Mouse (Mus musculus) forebrain, embryonic 11.5 days (tissue): ENCODE measurements at regions not wholly inside any gene's neighbourhood (a gene's known extent, or its start where the extent isn't known, plus 50 kb on each side); places are given as distances from the start of the nearest gene placed in this dataset.

Source experiments
- ATAC-seq: fragments of 200-750 bp; cut with Nextera tagmentation; replicated peaks from 2 replicates; pipeline ENCODE4 v1.8.0; 2017; ENCODE audit warnings: moderate TSS enrichment; ENCODE audit not compliant: low FRiP score
- DNase-seq: peaks from one replicate; pipeline ENCODE4 v3.0.0-alpha.2; 2017; ENCODE audit warnings: low spot score
- H3K27ac ChIP-seq: fragments of 300-500 bp; sonication (generic); 2 replicates; pipeline ENCODE4 v1.5.1; 2014; ENCODE audit warnings: low read depth, low read length
- H3K27me3 ChIP-seq: fragments of 300-500 bp; sonication (generic); 2 replicates; pipeline ENCODE4 v1.6.1; 2014; ENCODE audit warnings: mild to moderate bottlenecking, low read length, mixed read lengths; ENCODE audit not compliant: control insufficient read depth, insufficient read depth
- H3K36me3 ChIP-seq: fragments of 300-500 bp; sonication (generic); 2 replicates; pipeline ENCODE4 v1.6.1; 2014; ENCODE audit warnings: mild to moderate bottlenecking, low read length, moderate library complexity, mixed read lengths; ENCODE audit not compliant: control insufficient read depth, insufficient read depth
- H3K4me1 ChIP-seq: fragments of 300-500 bp; sonication (generic); replicated peaks from 2 replicates; pipeline ENCODE4 v1.6.1; 2014; ENCODE audit warnings: low read length, mixed read lengths; ENCODE audit not compliant: control insufficient read depth, insufficient read depth
- H3K4me2 ChIP-seq: fragments of 300-500 bp; sonication (generic); 2 replicates; pipeline ENCODE4 v1.6.1; 2014; ENCODE audit warnings: low read depth, mild to moderate bottlenecking, low read length, moderate library complexity, mixed read lengths; ENCODE audit not compliant: severe bottlenecking
- H3K4me3 ChIP-seq: fragments of 300-500 bp; sonication (generic); 2 replicates; pipeline ENCODE4 v1.5.1; 2014; ENCODE audit warnings: low read depth, low read length
- H3K9ac ChIP-seq: fragments of 300-500 bp; sonication (generic); 2 replicates; pipeline ENCODE4 v1.6.1; 2014; ENCODE audit warnings: low read length
- H3K9me3 ChIP-seq: fragments of 300-500 bp; sonication (generic); 2 replicates; pipeline ENCODE4 v1.6.1; 2016; ENCODE audit warnings: low read length, mixed read lengths; ENCODE audit not compliant: control insufficient read depth
- WGBS: fragments of 180-500 bp; shearing (Covaris S2); extraction: QIAGEN DNeasy Blood & Tissue Kit; methylation state at CpG from one replicate; pipeline ENCODE4 v1.1.7; 2014; 5-methylcytosine and 5-hydroxymethylcytosine counted together

GRCm38 (mm10) chr5:53357086-53357608 is 90.3 kb downstream of the Smim20 start:
- H3K36me3 ChIP-seq, result no peaks in the 10 kb centered on the region
- H3K27ac ChIP-seq, result no peak overlapping the region
- DNase-seq (no peak), ATAC-seq (no peak)
- no peak overlapping the region for H3K4me3 ChIP-seq
- no peak overlapping the region for H3K9ac ChIP-seq
- no peaks in the 10 kb centered on the region for H3K9me3 ChIP-seq
- 65% methylated on average over 7 of the region's 7 CpGs for WGBS
- no peaks in the 10 kb centered on the region for H3K27me3 ChIP-seq
- no peaks in the 10 kb centered on the region for H3K4me1 ChIP-seq
- H3K4me2 ChIP-seq, result no peak overlapping the region

GRCm38 (mm10) chr5:53358181-53358580 is 91.3 kb downstream of the Smim20 start:
- H3K4me3 ChIP-seq, result no peak overlapping the region
- 59% methylated on average over 4 of the region's 4 CpGs for WGBS
- no peak overlapping the region for H3K27ac ChIP-seq
- H3K4me1 ChIP-seq, result no peaks in the 10 kb centered on the region
- no peaks in the 10 kb centered on the region for H3K9me3 ChIP-seq
- no peak overlapping the region for H3K4me2 ChIP-seq
- no peak overlapping the region for H3K9ac ChIP-seq
- no peaks in the 10 kb centered on the region for H3K36me3 ChIP-seq
- H3K27me3 ChIP-seq, result no peaks in the 10 kb centered on the region
- DNase-seq (no peak), ATAC-seq (no peak)

GRCm38 (mm10) chr5:53359887-53360286 is 93.0 kb downstream of the Smim20 start:
- 88% methylated on average over 12 of the region's 12 CpGs for WGBS
- no peak overlapping the region for H3K27ac ChIP-seq
- ATAC-seq, result no peak
- no peak for DNase-seq
- no peak overlapping the region for H3K4me3 ChIP-seq
- H3K9me3 ChIP-seq, result no peaks in the 10 kb centered on the region
- H3K9ac ChIP-seq, result no peak overlapping the region
- H3K4me2 ChIP-seq, result no peak overlapping the region
- H3K27me3 ChIP-seq, result no peaks in the 10 kb centered on the region
- no peaks in the 10 kb centered on the region for H3K4me1 ChIP-seq
- no peaks in the 10 kb centered on the region for H3K36me3 ChIP-seq

DNA sequence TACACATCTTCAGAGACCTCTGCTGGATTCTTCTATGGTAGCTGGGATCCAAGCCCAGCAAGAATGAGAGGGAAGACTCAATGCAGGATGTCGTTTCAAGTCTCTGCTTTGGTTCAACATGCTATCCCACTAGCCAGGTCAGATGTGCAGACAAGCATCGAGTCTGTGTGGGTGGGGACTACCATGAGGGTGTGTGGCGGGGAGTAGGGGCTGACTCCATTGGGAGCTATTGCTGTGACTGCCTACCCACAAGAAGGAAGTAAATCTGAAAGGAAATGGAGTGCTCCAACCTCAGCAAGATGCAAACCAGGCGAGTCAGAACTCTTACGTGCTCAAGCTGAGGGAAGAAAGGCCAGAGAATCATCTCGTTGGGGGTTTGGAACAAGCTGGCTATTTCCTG is 94.4 kb downstream of the Smim20 start:
- no peaks in the 10 kb centered on the region for H3K36me3 ChIP-seq
- H3K9ac ChIP-seq, result no peak overlapping the region
- H3K9me3 ChIP-seq, result no peaks in the 10 kb centered on the region
- ATAC-seq (no peak), DNase-seq (no peak)
- no peak overlapping the region for H3K27ac ChIP-seq
- no peak overlapping the region for H3K4me3 ChIP-seq
- no peaks in the 10 kb centered on the region for H3K4me1 ChIP-seq
- WGBS, result 89% methylated on average over 6 of the region's 6 CpGs
- H3K4me2 ChIP-seq, result no peak overlapping the region
- no peaks in the 10 kb centered on the region for H3K27me3 ChIP-seq

DNA sequence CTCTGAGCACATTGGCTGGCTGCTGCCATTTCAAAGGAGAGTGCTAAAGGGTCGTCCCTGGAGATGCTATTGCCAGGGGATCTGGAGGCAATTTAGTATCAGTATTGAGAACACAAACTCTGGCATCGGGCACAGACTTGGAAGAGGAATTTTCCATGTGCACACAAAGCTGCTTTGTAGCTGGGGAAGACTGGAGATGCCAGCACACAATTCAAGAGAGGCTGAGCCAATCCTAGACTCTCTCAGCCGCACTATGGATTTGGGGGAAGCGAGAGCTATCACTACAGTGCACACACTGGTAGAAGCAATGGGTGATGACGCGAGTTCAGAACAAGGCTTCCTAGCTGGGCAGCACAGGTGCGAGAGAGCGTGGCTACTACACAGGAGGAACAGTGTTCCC is 97.0 kb downstream of the Smim20 start:
- Histone ChIP-seq H3K4me1 (no peaks in the 10 kb centered on the region; the same call in 1 of the 2 replicates), H3K27ac (no peak overlapping the region), H3K4me3 (no peak overlapping the region), H3K27me3 (no peaks in the 10 kb centered on the region), H3K36me3 (no peaks in the 10 kb centered on the region), H3K9ac (no peak overlapping the region), H3K9me3 (no peaks in the 10 kb centered on the region), H3K4me2 (no peak overlapping the region)
- DNase-seq, result no peak
- no peak for ATAC-seq
- 81% methylated on average over 8 of the region's 8 CpGs for WGBS

GRCm38 (mm10) chr5:53366882-53367561 is 98.9 kb upstream of the Rbpj start:
- DNase-seq, result no peak
- no peak overlapping the region for H3K4me3 ChIP-seq
- no peak for ATAC-seq
- H3K4me2 ChIP-seq, result no peak overlapping the region
- H3K9me3 ChIP-seq, result no peaks in the 10 kb centered on the region
- H3K9ac ChIP-seq, result no peak overlapping the region
- 83% methylated on average over 6 of the region's 6 CpGs for WGBS
- H3K27ac ChIP-seq, result no peak overlapping the region
- H3K36me3 ChIP-seq, result no peaks in the 10 kb centered on the region
- no peaks in the 10 kb centered on the region; the same call in 1 of the 2 replicates for H3K4me1 ChIP-seq
- H3K27me3 ChIP-seq, result no peaks in the 10 kb centered on the region

DNA sequence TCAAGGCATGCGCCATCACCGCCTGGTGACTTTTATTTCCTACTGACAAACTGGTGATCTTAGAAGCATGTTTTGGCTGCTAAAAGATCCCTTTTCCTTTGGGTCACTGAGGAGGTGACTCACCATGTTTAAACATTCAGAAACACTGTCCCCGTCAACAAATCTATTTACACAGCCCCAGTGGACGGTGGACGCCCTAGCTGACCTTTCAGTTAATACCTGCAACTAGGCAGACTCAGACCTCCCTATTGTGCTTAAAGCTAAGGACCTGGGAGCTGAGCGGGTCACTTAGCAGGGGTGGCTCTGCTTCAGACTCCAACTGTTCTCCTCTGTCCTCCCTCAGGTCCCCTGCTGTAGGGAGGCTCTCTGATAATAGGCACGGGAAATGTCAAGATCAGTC is 95.7 kb upstream of the Rbpj start:
- Histone ChIP-seq H3K36me3 (no peaks in the 10 kb centered on the region), H3K9ac (no peak overlapping the region), H3K27me3 (no peaks in the 10 kb centered on the region), H3K4me2 (no peak overlapping the region), H3K4me3 (no peak overlapping the region), H3K4me1 (no peaks in the 10 kb centered on the region; the same call in 1 of the 2 replicates), H3K9me3 (no peaks in the 10 kb centered on the region), H3K27ac (no peak overlapping the region)
- ATAC-seq, result no peak
- WGBS, result 85% methylated on average over 7 of the region's 7 CpGs
- DNase-seq, result no peak

DNA sequence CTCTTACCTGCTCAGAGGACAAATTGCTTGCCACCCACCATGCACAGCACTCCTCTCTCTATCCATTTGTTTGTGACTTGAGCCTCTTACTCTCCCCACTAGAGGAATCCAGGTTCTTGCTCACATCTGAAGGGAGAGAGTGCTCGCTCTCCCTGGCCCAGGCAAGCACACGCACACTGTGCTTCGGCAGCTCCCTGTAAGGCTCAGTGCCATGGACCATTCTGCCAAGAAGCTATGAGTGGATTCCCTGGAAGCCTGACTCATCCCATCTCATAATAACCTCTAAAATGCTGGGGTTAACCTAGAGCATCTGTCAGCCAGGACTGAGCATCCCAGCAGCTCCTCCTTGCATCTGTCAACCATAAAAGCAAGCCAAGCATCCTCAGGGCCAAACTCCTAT is 94.3 kb upstream of the Rbpj start:
- ATAC-seq, result no peak
- Histone ChIP-seq H3K36me3 (no peaks in the 10 kb centered on the region), H3K9ac (no peak overlapping the region), H3K9me3 (no peaks in the 10 kb centered on the region), H3K27me3 (no peaks in the 10 kb centered on the region), H3K4me1 (no peaks in the 10 kb centered on the region; the same call in 1 of the 2 replicates), H3K27ac (no peak overlapping the region), H3K4me2 (no peak overlapping the region), H3K4me3 (no peak overlapping the region)
- no peak for DNase-seq
- WGBS, result 93% methylated on average over 3 of the region's 3 CpGs

DNA sequence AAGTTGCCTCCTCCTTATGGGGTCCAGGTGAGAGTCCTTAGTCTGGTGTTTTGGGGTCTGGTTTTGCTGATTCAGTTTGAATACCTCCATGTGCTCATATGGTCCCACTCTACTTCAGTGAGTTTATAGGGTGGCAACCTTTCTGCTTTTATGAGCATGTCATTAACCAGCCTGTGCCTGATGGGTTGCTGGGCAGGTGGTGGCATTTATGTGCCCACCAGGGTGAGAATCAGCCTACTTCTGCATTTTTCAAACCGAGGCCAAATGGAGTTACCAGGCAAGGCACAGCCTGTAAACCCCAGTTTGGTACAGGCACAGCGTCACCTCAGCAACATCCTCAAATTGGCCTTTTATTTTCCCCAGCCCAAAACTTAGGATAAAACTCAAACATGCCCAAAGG is 92.6 kb upstream of the Rbpj start:
- H3K4me3 ChIP-seq, result no peak overlapping the region
- no peaks in the 10 kb centered on the region for H3K27me3 ChIP-seq
- no peak overlapping the region for H3K4me2 ChIP-seq
- H3K27ac ChIP-seq, result no peak overlapping the region
- no peak for DNase-seq
- H3K9ac ChIP-seq, result no peak overlapping the region
- H3K4me1 ChIP-seq, result no peaks in the 10 kb centered on the region
- no peaks in the 10 kb centered on the region for H3K9me3 ChIP-seq
- no peak for ATAC-seq
- 71% methylated on average over 2 of the region's 2 CpGs for WGBS
- H3K36me3 ChIP-seq, result no peaks in the 10 kb centered on the region
